Mouse (Mus musculus) limb, embryonic 14.5 days (tissue): ENCODE data around the gene Tjp1. TPM values are rescaled to one million over a fixed set of nuclear protein-coding genes. Genes with fewer than 3 reads are reported as not detected.

Source experiments
- ATAC-seq: fragments of 200-750 bp; cut with Nextera tagmentation; 2 replicates; pipeline ENCODE4 v1.8.0; 2017; ENCODE audit warnings: low read depth, moderate number of reproducible peaks, moderate TSS enrichment; ENCODE audit not compliant: low FRiP score
- DNase-seq: peaks from one replicate; pipeline ENCODE4 v3.0.0-alpha.2; 2015; ENCODE audit warnings: low spot score
- H3K27ac ChIP-seq: fragments of 300-500 bp; sonication (generic); replicated peaks from 2 replicates; pipeline ENCODE4 v1.5.1; 2014; ENCODE audit warnings: low read depth, mild to moderate bottlenecking, low read length, moderate library complexity, mixed read lengths
- H3K27me3 ChIP-seq: fragments of 300-500 bp; sonication (generic); 2 replicates; pipeline ENCODE4 v1.6.1; 2014; ENCODE audit warnings: low read length, mixed read lengths; ENCODE audit not compliant: control insufficient read depth, insufficient read depth
- H3K36me3 ChIP-seq: fragments of 300-500 bp; sonication (generic); 2 replicates; pipeline ENCODE4 v1.6.1; 2014; ENCODE audit warnings: mild to moderate bottlenecking, low read length, moderate library complexity, mixed read lengths; ENCODE audit not compliant: control insufficient read depth, insufficient read depth
- H3K4me1 ChIP-seq: fragments of 300-500 bp; sonication (generic); 2 replicates; pipeline ENCODE4 v1.6.1; 2014; ENCODE audit warnings: antibody characterized with exemption, low read length, mixed read lengths; ENCODE audit not compliant: control insufficient read depth, insufficient read depth
- H3K4me2 ChIP-seq: fragments of 300-500 bp; sonication (generic); replicated peaks from 2 replicates; pipeline ENCODE4 v1.6.1; 2014; ENCODE audit warnings: low read depth, mild to moderate bottlenecking, low read length, moderate library complexity; ENCODE audit not compliant: severe bottlenecking
- H3K4me3 ChIP-seq: fragments of 300-500 bp; sonication (generic); replicated peaks from 2 replicates; pipeline ENCODE4 v1.5.1; 2014; ENCODE audit warnings: low read length
- H3K9ac ChIP-seq: fragments of 300-500 bp; sonication (generic); 2 replicates; pipeline ENCODE4 v1.6.1; 2014; ENCODE audit warnings: mild to moderate bottlenecking, low read depth, low read length, moderate library complexity; ENCODE audit not compliant: severe bottlenecking
- H3K9me3 ChIP-seq: fragments of 300-500 bp; sonication (generic); 2 replicates; pipeline ENCODE4 v1.6.1; 2016; ENCODE audit warnings: low read length; ENCODE audit not compliant: control insufficient read depth
- POLR2A ChIP-seq: fragments of 200-500 bp; IDR thresholded peaks from 2 replicates; pipeline ENCODE4 v1.8.0; 2012; ENCODE audit warnings: inconsistent platforms, mild to moderate bottlenecking, moderate library complexity, borderline replicate concordance; ENCODE audit not compliant: insufficient read depth, insufficient read length; ENCODE audit errors: extremely low read depth
- WGBS: fragments of 180-500 bp; shearing (Covaris S2); extraction: QIAGEN DNeasy Blood & Tissue Kit; methylation state at CpG from one replicate; pipeline ENCODE4 v1.1.7; 2014; 5-methylcytosine and 5-hydroxymethylcytosine counted together
- polyA plus RNA-seq, 2 experiments: library from polyadenylated mRNA; depleted of rRNA in 1 of 2; stranded (reverse) in 1 of 2; unstranded in 1 of 2; fragments of >200 nt; fragmentation: Nextera tagmentation in 1 of 2; extraction: Ambion mirVana in 1 of 2; gene quantifications; 2 replicates each; pipeline versions ENCODE4 v1.2.1 to v1.2.3; 2012 to 2014

The Tjp1 gene
- polyA plus RNA-seq, 2 experiments, result 17.9 to 37.2 TPM

DNA sequence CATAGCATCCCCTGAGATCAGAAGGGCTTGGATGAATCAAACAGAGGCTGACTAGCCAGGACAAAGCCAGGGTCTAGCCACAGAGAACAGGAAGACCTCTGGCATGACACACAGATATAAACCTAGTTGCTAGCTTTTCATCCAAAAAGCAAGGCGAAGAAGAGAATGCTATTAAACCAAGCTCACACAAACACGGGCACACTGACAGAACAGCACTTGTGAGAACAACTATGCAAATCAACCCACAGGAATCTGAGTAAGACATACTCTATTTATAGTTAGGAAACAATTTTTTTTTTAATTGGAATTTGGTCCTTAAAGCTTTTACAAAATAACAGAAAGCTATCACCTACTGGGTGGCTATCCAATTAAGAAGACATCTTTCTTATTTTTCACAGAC lies 212.4 kb downstream of the Tjp1 start:
- H3K27me3 ChIP-seq, result no peaks in the 10 kb centered on the region
- no peak overlapping the region for H3K4me3 ChIP-seq
- WGBS, result 90% methylated on average over 2 of the region's 2 CpGs
- DNase-seq, result no peak
- H3K4me2 ChIP-seq, result no peak overlapping the region
- H3K9me3 ChIP-seq, result no peaks in the 10 kb centered on the region
- TF ChIP-seq POLR2A, result no peak
- ATAC-seq, result no peak
- no peak overlapping the region for H3K27ac ChIP-seq
- H3K9ac ChIP-seq, result no peak overlapping the region
- no peaks in the 10 kb centered on the region for H3K4me1 ChIP-seq
- H3K36me3 ChIP-seq, result peaks cover 79% of the 10 kb centered on the region

DNA sequence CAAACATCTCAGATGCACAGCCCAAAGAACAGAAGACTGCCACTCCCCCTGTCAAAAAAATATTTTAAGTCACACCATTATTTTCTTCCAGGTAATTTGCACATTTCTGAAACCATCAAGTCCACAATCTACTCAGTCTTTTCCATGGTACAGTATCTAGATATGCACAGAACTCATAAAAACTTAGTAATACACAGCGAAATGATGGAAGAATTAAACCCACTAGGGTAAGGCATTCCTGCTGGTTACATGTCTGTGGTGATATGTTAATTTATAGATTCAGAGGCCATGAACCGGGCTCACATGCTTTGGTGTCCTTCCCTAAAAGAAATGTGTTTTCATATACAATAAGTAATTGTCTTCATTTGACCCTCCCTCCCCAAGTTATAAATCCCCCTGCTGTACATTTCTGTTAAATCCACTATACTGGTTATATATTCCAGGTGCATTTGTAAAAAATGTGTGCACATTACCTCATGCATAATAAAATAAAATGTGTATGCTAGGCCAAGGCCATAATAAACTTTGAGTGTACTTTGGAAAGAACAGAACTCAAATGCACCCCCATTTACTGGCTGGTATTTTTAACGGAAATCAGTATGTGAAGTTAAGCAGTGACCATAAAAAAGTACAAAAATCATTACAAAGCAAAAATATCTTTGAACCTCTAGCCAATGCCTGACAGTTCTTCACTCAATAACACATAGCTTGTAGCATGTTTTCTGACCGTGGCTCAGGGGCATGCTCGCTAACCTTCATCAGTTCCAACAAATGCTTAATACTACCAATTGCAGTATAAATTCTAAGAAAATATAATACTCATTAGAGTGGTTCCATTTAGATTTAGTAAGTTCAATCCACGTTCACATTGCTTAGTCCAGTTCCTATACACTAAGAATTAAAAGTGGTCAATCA lies 230.6 kb downstream of the Tjp1 start:
- peak; percentile 61 for ATAC-seq
- peaks cover 34% of the 10 kb centered on the region for H3K36me3 ChIP-seq

DNA sequence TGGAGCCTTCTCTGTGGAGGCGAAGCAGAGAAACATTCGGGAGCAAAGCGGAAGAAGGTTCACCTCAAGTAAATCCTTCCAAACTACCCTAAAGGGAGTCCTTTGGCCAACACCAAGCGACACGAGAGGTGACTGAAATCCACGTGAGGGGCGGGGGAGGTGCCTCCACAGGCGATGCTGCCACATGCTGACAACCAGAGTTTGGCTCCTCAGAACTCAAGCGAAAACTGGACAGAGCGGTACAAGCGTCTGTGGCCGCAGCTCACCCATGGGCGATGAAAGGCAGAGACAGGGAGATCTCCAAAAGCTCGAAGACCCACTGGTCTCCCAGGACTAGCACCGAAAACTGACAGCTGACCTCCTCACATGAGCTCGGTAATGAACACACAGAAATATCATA lies 244.7 kb downstream of the Tjp1 start:
- DNase-seq, result no peak
- Histone ChIP-seq H3K9me3 (no peaks in the 10 kb centered on the region), H3K4me3 (no peak overlapping the region), H3K36me3 (no peaks in the 10 kb centered on the region), H3K4me1 (no peaks in the 10 kb centered on the region), H3K9ac (no peak overlapping the region), H3K27ac (no peak overlapping the region), H3K27me3 (no peaks in the 10 kb centered on the region), H3K4me2 (no peak overlapping the region)
- WGBS, result 67% methylated on average over 16 of the region's 16 CpGs
- ATAC-seq, result no peak
- no peak for TF ChIP-seq POLR2A

More for the DNA sequence above, 230.6 kb downstream of the Tjp1 start:
- WGBS, result 37% methylated on average over 6 of the region's 6 CpGs
- Histone ChIP-seq H3K27ac (no peak overlapping the region), H3K9ac (no peak overlapping the region), H3K9me3 (no peaks in the 10 kb centered on the region), H3K4me2 (no peak overlapping the region), H3K27me3 (no peaks in the 10 kb centered on the region), H3K4me3 (no peak overlapping the region), H3K4me1 (peaks cover 13% of the 10 kb centered on the region; the same call in 1 of the 2 replicates)
- peak; percentile 68 for DNase-seq
- no peak for TF ChIP-seq POLR2A

DNA sequence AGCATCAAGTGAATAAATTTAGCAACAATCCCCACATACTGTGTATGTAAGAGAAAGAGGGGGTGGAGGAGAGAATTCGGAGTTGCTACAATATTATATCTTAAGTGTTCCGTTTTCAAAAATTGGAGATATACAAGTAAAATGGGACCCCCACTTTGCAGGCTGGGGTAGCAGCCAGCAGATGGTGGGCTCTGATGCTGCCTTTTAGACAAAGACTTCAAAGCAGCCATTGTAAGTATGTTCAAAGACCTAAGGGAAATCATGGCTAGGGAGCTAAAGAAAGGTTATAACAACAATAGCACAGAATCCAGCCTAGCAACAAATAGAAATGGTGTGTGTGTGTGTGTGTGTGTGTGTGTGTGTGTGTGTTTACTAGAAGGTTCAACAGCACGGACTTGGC lies 245.6 kb downstream of the Tjp1 start:
- ATAC-seq (no peak), DNase-seq (no peak)
- Histone ChIP-seq H3K9ac (no peak overlapping the region), H3K4me2 (no peak overlapping the region), H3K27ac (no peak overlapping the region), H3K9me3 (no peaks in the 10 kb centered on the region), H3K4me1 (no peaks in the 10 kb centered on the region), H3K4me3 (no peak overlapping the region), H3K27me3 (no peaks in the 10 kb centered on the region), H3K36me3 (no peaks in the 10 kb centered on the region)
- TF ChIP-seq POLR2A, result no peak
- WGBS, result 78% methylated on average over 3 of the region's 3 CpGs

DNA sequence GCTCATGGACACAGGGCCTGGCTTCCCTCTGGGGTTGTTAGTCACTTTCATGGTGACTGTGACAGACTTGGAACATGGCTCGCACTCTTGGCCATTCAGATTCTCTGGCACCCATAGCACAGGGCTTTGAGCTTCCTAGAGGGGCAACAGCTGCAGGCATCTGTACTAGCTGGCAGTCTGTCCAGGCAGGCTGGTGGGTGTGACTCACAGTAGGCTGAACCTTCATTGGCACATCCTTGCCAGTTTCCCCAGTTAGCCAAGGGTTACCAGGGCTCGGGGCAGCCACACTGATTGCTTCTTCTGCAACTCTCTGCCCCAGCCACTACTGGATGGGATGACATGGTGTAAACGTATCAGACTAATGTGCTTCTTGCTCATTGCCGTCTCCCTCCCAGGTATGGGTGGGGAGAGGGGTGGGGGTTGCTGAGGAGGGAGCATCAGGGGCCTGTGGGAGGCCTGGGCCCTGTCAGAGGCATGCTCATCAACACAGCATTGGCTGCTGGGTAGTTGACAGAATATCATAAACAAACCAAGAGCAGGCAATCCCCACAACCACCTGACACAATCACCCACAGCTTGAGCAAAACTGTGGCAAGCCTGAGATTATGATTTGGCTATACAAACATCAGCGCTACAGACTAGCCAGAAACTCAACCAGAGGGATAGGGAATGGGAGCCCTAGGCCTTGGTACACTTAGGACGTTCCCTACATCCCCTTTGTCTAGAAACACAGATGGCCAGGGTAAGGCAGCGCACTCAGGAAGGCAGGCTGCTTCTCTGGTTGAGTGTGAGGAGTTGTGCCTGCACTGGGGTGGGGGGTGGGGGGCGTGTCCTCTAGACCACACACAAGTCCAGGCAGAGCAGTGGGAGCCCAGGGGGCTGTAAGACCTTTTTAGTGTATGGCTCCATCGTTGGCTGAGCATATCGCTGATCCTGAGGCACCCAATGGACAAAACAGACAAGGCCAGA lies 246.4 kb downstream of the Tjp1 start:
- no peak overlapping the region for H3K27ac ChIP-seq
- no peak overlapping the region for H3K9ac ChIP-seq
- no peaks in the 10 kb centered on the region for H3K36me3 ChIP-seq
- no peaks in the 10 kb centered on the region for H3K27me3 ChIP-seq
- H3K4me2 ChIP-seq, result no peak overlapping the region
- DNase-seq, result no peak
- no peaks in the 10 kb centered on the region for H3K9me3 ChIP-seq
- no peak for TF ChIP-seq POLR2A
- no peaks in the 10 kb centered on the region for H3K4me1 ChIP-seq
- H3K4me3 ChIP-seq, result no peak overlapping the region
- ATAC-seq, result no peak
- WGBS, result 59% methylated on average over 10 of the region's 10 CpGs
